Mouse (Mus musculus) heart, adult 2 months (tissue): Measurements from ENCODE around the gene Cdk2ap2.

Experiments used
- CTCF ChIP-seq: fragments of 200-600 bp; IDR thresholded peaks from 2 replicates; pipeline ENCODE4 v1.8.1; 2022; ENCODE audit warnings: antibody characterized with exemption, mild to moderate bottlenecking, moderate library complexity
- EP300 ChIP-seq: fragments of 200-500 bp; IDR thresholded peaks from 2 replicates; pipeline ENCODE4 v1.6.1; 2011; ENCODE audit warnings: low read depth, low read length, control low read depth; ENCODE audit not compliant: insufficient read depth

DNA sequence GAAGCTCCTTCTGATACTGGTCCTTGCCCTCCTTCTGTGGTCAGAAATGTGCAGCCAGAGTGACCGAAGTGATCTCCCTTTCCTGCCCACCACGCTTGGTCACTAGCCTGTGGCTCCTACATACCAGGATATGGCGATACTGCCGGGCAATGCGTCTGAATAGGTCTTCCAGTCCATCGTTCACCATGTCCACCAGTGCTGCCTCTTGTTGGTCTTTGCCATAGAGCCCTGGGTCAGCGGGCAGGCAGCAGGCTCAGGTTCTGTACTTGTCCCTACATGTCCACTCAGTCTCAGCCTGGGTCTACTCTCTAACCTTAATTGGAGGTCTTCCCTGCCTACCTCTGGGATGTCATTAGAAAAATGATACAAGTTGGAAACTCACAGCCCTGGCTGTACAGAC lies 39.0 kb upstream of the Cdk2ap2 start:
- TF ChIP-seq CTCF, result no peak
- TF ChIP-seq EP300, result no peak
